Comparison of ENCODE assay signal across 27 mouse cellular contexts in the genomic region with DNA sequence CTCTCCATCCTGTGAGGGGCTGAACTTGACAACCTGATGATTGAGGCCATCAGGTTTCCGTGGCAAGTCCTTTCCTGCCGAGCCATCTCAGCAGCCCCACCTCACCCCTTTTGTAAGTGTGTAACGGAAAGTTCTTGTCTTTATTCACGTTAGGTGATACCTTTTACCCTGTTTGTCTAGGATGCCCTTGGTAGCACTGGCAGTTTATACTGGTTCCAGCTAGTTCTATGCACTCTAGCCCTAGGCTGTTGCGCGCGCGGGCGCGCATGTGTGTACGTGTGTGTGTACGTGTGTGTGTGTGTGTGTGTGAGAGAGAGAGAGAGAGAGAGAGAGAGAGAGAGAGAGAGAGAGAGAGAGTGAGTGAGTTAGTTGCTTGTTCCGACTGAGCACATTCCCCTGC. TPM values are rescaled to one million over a fixed set of nuclear protein-coding genes. Genes with fewer than 3 reads are reported as not detected.
A peak's percentile ranks its signal among the peaks of the same experiment; 100 is the strongest.
DNase-seq lines count a peak whose midpoint lies in the region; ATAC-seq lines count a peak whose summit lies in the region.
"Had no signal": no experiment of that assay in that cellular context is flagged by ENCODE, and none has a peak within 500 bp of the region (broad histone marks: within the 10 kb centered on the region; RNA-seq: fewer than 3 reads in every experiment).

No protein-coding gene starts in this region.

- H3K4me3 ChIP-seq in heart, embryonic 11.5 days (ENCODE audit: low read depth, low read length) = no peak overlapping the region
- no peak overlapping the region for H3K4me3 ChIP-seq in heart, embryonic 16.5 days (ENCODE audit: low read length)
- H3K4me3 ChIP-seq in lung, embryonic 16.5 days (ENCODE audit: low read length) = no peak overlapping the region
- H3K4me3 ChIP-seq: embryonic facial prominence, embryonic 10.5 days; embryonic facial prominence, embryonic 15.5 days; forebrain, embryonic 12.5 days; hindbrain, embryonic 10.5 days; hindbrain, embryonic 15.5 days; liver, embryonic 15.5 days; midbrain, embryonic 10.5 days; stomach, embryonic 15.5 days had no signal

- 0 out of 2 replicates have a peak overlapping the region, but pooled peaks have one; percentile 6 for H3K9ac ChIP-seq in heart, embryonic 11.5 days (ENCODE audit: low read depth, low read length)
- H3K9ac ChIP-seq in heart, embryonic 16.5 days (ENCODE audit: low read length) = no peak overlapping the region
- H3K9ac ChIP-seq in lung, embryonic 16.5 days (ENCODE audit: low read length) = no peak overlapping the region
- H3K9ac ChIP-seq: embryonic facial prominence, embryonic 15.5 days; forebrain, embryonic 12.5 days; forebrain, postnatal 0 days; hindbrain, embryonic 15.5 days; liver, embryonic 15.5 days; stomach, embryonic 15.5 days had no signal

- H3K27me3 ChIP-seq in heart, embryonic 11.5 days (ENCODE audit: control insufficient read depth, insufficient read depth, low read length) = no peaks in the 10 kb centered on the region
- H3K27me3 ChIP-seq in heart, embryonic 16.5 days (ENCODE audit: control insufficient read depth, insufficient read depth, low read length) = no peaks in the 10 kb centered on the region
- H3K27me3 ChIP-seq in lung, embryonic 16.5 days (ENCODE audit: control insufficient read depth, insufficient read depth, low read depth, low read length) = no peaks in the 10 kb centered on the region
- H3K27me3 ChIP-seq: embryonic facial prominence, embryonic 15.5 days; forebrain, embryonic 12.5 days; hindbrain, embryonic 15.5 days; liver, embryonic 15.5 days; stomach, embryonic 15.5 days had no signal

- H3K4me2 ChIP-seq in heart, embryonic 11.5 days = peak overlapping the region; percentile 18; the same call in 1 of the 2 replicates
- no peak overlapping the region for H3K4me2 ChIP-seq in heart, embryonic 16.5 days (ENCODE audit: low read depth, low read length)
- H3K4me2 ChIP-seq in lung, embryonic 16.5 days (ENCODE audit: low read depth, low read length) = no peak overlapping the region
- H3K4me2 ChIP-seq: embryonic facial prominence, embryonic 15.5 days; forebrain, embryonic 12.5 days; hindbrain, embryonic 15.5 days; liver, embryonic 15.5 days; stomach, embryonic 15.5 days had no signal

- intact Hi-C loops in heart, postnatal 25 days (cut with DNase I) = no loop called here

- peaks cover 6% of the 10 kb centered on the region; the same call in 1 of the 2 replicates for H3K36me3 ChIP-seq in heart, embryonic 11.5 days (ENCODE audit: control insufficient read depth, insufficient read depth, low read length)
- peaks cover 14% of the 10 kb centered on the region for H3K36me3 ChIP-seq in heart, embryonic 16.5 days (ENCODE audit: control insufficient read depth, insufficient read depth)
- H3K36me3 ChIP-seq in lung, embryonic 16.5 days (ENCODE audit: control insufficient read depth, insufficient read depth, low read length) = peaks cover 20% of the 10 kb centered on the region

- peaks cover 48% of the 10 kb centered on the region for H3K4me1 ChIP-seq in heart, embryonic 11.5 days (ENCODE audit: control insufficient read depth, insufficient read depth, low read length)
- peaks cover 63% of the 10 kb centered on the region for H3K4me1 ChIP-seq in heart, embryonic 16.5 days (ENCODE audit: control insufficient read depth, insufficient read depth, low read length)
- peaks cover 44% of the 10 kb centered on the region for H3K4me1 ChIP-seq in lung, embryonic 16.5 days (replicated peaks; ENCODE audit: control insufficient read depth, insufficient read depth, low read length)

- no peak for ATAC-seq in heart, embryonic 11.5 days (replicated peaks; ENCODE audit: insufficient number of reproducible peaks, low FRiP score, low TSS enrichment)
- no peak for ATAC-seq in heart, embryonic 16.5 days (replicated peaks; ENCODE audit: extremely low read depth, insufficient read depth, low FRiP score)
- ATAC-seq in lung, embryonic 16.5 days (ENCODE audit: low read depth) = 0 out of 2 replicates have a peak, but pooled peaks have one; percentile 3
- ATAC-seq: forebrain, postnatal 0 days; midbrain, embryonic 16.5 days had no signal

- H3K9me3 ChIP-seq in heart, embryonic 11.5 days (replicated peaks; ENCODE audit: control insufficient read depth, low read length) = no peaks in the 10 kb centered on the region
- no peaks in the 10 kb centered on the region for H3K9me3 ChIP-seq in heart, embryonic 16.5 days (replicated peaks; ENCODE audit: control insufficient read depth, low read length)
- H3K9me3 ChIP-seq in lung, embryonic 16.5 days (ENCODE audit: control insufficient read depth, low read length) = no peaks in the 10 kb centered on the region
- H3K9me3 ChIP-seq: embryonic facial prominence, embryonic 10.5 days; embryonic facial prominence, embryonic 15.5 days; forebrain, embryonic 12.5 days; hindbrain, embryonic 10.5 days; hindbrain, embryonic 15.5 days; liver, embryonic 15.5 days; midbrain, embryonic 10.5 days; stomach, embryonic 15.5 days had no signal

- peak overlapping the region; percentile 17; the same call in 1 of the 2 replicates for H3K27ac ChIP-seq in heart, embryonic 11.5 days (ENCODE audit: low read depth, low read length)
- H3K27ac ChIP-seq in heart, embryonic 16.5 days (ENCODE audit: low read length) = 0 out of 2 replicates have a peak overlapping the region, but pooled peaks have one; percentile 2
- H3K27ac ChIP-seq in lung, embryonic 16.5 days (ENCODE audit: low read length) = peak overlapping the region; percentile 28
- H3K27ac ChIP-seq: embryonic facial prominence, embryonic 10.5 days; embryonic facial prominence, embryonic 15.5 days; forebrain, embryonic 12.5 days; hindbrain, embryonic 10.5 days; hindbrain, embryonic 15.5 days; liver, embryonic 15.5 days; midbrain, embryonic 10.5 days; stomach, embryonic 15.5 days had no signal

- no peak for DNase-seq in heart, postnatal 25 days (ENCODE audit: low spot score)
- no peak for DNase-seq in heart, adult 9 months (ENCODE audit: low spot score in 2 of 2)
- no peak for DNase-seq in lung, postnatal 10 days
- peak; percentile 49 for DNase-seq in R1 (ENCODE audit: low read depth, low spot score)
- no peak for DNase-seq in adrenal gland, adult (ENCODE audit: inconsistent age in 2 of 2, low spot score in 1 of 2)
- DNase-seq: adrenal gland, postnatal 10 days; cerebellum, adult 8-10 months; forebrain, postnatal 0 days; gastrocnemius, postnatal 10 days; kidney, adult 8-10 months; kidney, postnatal 10 days; layer of hippocampus, adult 9-11 months; right cerebral cortex, postnatal 25 days; thymus, adult 18-20 months; thymus, postnatal 25 days had no signal

- 70% methylated on average over 13 of the region's 13 CpGs for WGBS in heart, embryonic 11.5 days (ENCODE audit: insufficient replicate concordance)
- WGBS in heart, embryonic 16.5 days = 74% methylated on average over 13 of the region's 13 CpGs
- 64% methylated on average over 13 of the region's 13 CpGs for WGBS in lung, embryonic 16.5 days

RNA-seq across cellular contexts. Expression of a gene that starts 19.3 kb away (rescaled TPM):
- 108 and 110 TPM in 2 replicates for polyA plus RNA-seq in heart, embryonic 11.5 days (2014; fragmentation: Nextera tagmentation; extraction: Ambion mirVana)
- total RNA-seq in heart, postnatal 25 days (2021) = 100 to 1,000 TPM; 114 to 130 TPM
- polyA plus RNA-seq in heart, embryonic 16.5 days (2015; fragmentation: Nextera tagmentation; extraction: Ambion mirVana) = 144 and 169 TPM in 2 replicates
- polyA plus RNA-seq in lung, embryonic 16.5 days (2015; fragmentation: Nextera tagmentation; extraction: Ambion mirVana) = 114 and 124 TPM in 2 replicates

RNA-seq across cellular contexts. Expression of a gene that starts 40.1 kb away (rescaled TPM):
- 12.1 and 13.2 TPM in 2 replicates for polyA plus RNA-seq in heart, embryonic 11.5 days (2014; fragmentation: Nextera tagmentation; extraction: Ambion mirVana)
- total RNA-seq in heart, postnatal 25 days (2021) = 10 to 100 TPM; 23.0 to 24.9 TPM
- polyA plus RNA-seq in heart, embryonic 16.5 days (2015; fragmentation: Nextera tagmentation; extraction: Ambion mirVana) = 18.3 and 19.7 TPM in 2 replicates
- 28.4 and 31.7 TPM in 2 replicates for polyA plus RNA-seq in lung, embryonic 16.5 days (2015; fragmentation: Nextera tagmentation; extraction: Ambion mirVana)
